Mouse (Mus musculus) gastrocnemius, adult 18-20 months (tissue): ENCODE data around the gene Nkpd1. TPM values are rescaled to one million over a fixed set of nuclear protein-coding genes. Genes with fewer than 3 reads are reported as not detected.

Source experiments
- DNase-seq: peaks from one replicate; pipeline ENCODE4 v3.0.0; 2021; ENCODE audit warnings: low spot score
- long read RNA-seq, 2 experiments: library from polyadenylated mRNA; stranded (forward); transcript quantifications; one replicate each; pipeline ENCODE4 v2.0.0; 2021
- total RNA-seq, 2 experiments: library from RNA; stranded (reverse); gene quantifications; 2 replicates each; pipeline ENCODE4 v1.2.3; 2021

Nkpd1 gene
- not detected for total RNA-seq
- long read RNA-seq, experiment 1, result 0 reads
- long read RNA-seq, experiment 2, result 0 reads

DNA sequence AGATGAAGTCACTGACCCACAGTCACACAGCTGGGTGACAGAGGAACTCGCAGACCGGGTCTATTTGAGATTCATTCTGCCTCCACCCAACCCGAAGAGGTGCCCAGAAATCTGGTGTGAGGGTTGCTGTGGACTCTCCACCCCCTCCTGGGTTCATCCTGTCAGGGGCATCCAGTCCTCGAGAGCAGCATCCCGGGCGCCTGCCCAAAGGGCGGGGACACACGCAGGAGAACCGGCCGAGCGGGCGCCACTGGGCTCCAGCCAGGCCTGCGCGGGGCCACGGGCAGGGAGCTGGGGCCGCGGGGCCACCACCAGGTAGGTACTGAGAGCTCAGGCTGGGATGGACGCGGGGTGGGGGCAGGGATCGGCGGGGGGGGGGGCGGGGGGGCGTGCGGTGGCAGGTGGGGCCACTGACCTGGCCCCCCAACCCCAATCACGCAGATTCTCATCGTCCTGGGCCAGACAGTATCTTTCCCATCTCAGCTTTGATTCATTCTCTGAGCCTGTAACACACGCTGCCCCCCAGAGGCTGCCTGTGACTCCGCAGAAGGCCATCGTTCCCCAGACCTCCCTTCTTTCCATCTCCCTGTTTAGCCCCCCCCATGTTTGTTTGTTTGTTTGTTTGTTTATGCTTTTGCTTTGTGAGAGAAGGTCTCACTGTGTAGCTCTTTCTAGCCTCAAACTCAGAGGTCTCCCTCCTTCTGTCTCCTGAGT is at the start of gene Nkpd1:
Gene Nkpd1 (plus strand): TSS at position 187 of the 714 bp plus-strand sequence.
- DNase-seq, result no peak

DNA sequence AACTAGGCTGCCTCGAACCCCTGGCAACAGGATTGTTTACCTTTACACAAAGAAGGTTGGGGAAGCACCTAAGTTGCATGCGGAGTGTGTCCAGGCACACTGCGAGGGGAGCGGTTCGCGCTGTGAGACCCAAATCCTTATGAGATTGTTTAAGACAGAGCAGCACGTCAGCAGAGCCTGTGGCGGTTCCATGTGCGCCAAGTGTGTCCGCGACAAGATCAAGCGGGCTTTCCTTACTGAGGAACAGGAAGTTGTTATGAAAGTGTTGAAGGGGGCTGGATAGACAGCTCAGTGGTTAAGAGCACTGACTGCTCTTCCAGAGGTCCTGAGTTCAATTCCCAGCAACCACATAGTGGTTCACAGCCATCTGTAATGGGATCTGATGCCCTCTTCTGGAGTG is 49.4 kb upstream of the Nkpd1 start:
- DNase-seq, result no peak

DNA sequence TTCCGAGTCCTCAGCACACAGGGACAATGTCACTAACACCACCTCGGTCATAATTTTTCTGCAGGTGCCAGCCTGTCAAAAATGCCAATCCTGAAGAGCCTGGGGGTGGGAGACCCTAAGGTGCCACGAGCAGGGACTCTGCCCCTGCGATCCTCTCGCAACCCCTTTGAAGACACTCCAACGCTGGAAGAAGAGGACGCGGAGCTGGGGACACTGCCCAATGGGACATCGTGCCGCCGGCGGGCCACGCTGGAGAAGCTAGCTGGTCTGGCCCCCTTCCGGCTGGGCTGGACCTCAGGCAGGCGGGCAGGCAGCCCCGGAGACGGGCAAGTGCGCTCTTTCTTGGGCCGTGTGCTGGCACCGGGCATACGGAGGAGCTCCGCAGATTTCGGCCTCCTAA is 48.2 kb upstream of the Nkpd1 start:
- DNase-seq, result no peak

DNA sequence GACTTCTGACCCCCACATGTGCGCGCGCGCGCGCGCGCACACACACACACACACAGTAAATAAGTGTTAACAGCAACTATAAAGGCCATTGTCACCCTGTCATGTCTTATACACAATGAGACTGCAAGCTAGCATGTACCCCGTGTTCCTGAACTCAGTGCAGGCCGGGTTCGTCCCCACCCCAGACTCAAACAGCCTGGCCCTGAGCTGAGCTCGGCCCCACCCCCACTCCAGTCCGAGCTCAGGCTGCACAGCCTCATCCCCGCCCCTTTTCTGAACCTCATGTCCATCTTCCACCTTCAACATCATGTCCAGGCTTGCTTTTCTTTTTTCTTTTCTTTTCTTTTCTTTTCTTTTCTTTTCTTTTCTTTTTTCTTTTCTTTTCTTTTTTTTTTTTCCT is 47.3 kb upstream of the Nkpd1 start:
- no peak for DNase-seq

DNA sequence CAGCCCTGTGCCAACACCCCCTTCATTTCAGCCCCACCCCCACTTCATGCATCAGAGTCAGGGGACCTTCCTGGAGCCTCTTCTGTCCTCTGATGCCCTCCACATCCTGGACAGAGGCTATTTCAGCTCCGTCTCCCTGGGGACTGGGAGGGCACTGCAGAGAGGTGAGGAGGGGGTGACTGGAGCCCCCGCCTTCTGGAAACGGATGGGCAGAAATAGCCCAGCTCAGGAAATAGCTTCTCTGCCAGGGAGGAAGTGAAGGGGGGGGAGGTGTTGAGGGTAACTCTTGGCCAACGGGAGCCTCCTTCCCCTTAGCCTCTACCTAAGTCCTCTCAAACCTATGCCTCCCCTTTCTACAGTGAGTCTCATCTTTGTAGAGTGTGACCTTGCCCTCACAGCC is 45.2 kb upstream of the Nkpd1 start:
- no peak for DNase-seq

DNA sequence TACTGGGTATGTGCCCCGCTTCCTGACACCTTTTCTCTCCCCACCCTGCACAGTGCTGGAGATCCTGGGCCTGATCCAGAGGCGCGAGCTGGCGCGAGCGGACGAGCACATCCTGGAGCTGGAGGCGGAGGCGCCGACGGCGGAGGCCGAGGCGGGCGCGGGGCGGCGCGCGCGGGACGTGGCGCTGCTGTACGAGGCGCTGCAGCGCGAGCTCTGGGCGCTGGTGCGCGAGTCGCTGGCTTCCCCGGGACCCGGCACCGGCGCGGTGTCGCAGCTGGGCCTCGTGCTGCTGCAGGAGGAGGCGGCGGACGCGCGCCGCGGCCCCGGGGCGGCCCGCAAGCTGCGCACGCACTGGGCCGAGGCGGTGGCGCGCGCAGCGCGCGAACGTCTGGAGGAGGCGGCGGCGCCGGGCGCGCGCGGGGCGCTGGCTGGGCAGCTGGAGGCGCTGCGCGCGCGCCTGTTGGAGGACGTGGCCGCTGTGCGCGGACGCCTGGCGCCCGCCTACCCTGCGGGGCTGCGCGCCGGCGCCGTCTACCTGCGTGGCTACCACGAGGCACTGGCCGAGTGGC is 43.7 kb upstream of the Nkpd1 start:
- peak; percentile 30 for DNase-seq

DNA sequence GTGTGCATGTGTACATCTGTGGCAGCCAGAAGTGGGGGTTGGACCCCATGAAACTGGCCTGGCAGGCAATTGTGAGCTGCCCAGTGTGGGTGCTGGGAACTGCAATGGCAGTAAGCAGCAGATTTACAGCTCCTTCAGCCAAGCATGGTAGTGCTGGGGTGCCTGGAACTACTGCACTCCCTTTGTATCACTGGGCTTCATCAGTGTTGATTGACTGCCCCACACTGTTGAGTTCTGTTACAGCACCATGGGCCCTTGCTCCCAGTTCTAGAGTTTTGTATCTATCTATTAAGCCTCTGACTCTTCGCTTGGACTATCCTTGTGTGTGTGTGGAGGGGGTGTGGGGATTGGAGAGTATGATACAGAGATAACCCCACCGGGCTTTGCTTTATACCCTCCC is 40.6 kb upstream of the Nkpd1 start:
- DNase-seq, result no peak

DNA sequence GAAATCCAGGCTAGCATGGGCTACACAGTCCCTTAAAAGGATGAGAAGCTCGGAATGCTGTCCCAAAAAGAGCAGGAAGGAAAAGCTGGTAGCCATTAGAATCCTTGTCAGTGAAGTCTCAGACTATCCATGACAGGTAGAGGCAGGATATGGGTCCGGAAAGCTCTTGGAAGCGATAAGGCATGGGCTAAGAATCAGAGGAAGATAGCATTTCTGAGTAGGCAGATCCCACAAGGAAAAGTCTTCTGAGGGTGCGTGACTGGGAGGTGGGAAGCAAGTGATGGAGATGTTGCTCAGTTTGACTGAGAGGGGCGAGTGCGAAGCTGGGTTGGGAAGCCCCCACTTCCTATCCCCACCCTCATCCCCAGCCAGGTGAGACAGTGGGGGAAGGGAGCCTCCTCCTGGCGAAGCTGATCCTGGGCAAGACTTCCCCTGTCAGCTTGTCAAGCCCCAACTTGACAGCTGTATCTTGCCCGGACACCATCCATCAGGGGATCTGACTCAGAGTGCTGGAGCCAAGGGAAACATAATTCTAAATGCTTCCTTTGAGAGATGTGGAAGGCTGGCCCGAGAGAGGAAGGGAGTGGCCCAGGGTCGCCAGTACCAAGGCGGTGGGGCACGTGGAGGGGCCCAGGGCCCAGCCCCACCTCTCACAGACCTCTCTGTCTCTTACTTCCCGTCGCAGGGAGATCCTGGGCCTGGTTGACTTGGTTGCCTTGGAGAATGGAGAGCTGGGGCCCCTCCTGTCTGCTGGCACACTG is 39.8 kb upstream of the Nkpd1 start:
- no peak for DNase-seq

DNA sequence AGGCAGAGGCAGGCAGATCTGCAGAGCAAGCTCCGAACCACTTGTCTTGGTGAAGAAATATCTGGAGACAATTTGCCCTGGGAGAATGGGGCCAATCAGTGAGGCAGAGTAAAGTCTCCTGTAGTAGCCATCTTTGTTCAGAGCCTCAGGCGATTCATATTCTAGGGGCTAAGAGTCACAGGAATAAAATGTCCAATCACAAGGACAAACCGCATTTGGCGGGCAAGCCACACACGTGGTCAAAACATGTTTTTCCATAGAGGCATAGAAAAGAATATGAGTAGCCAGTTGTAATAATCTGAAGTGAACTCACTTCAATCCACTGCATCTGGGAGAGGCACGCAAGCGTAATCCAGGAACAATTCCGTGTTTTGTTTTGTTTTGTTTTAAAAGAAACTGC is 34.4 kb upstream of the Nkpd1 start:
- DNase-seq, result no peak

DNA sequence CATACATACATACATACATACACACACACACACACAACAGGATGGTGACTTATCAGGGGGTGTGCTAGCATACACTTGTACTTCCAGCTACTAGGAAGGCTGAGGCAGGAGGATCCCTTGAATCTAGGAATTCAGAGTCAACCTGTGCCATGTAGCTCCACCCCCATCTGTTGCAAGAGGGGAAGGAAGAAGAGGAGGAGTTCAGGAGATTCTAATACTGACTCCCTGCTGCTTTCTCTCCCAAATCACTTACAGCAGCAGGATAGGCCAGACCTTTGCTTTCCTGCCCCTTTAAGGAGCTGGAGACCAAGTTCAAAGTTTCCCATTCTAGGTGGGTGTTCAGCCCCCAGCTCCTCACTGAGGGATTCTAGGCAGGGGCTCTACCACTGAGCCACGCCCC is 32.1 kb upstream of the Nkpd1 start:
- DNase-seq, result no peak

DNA sequence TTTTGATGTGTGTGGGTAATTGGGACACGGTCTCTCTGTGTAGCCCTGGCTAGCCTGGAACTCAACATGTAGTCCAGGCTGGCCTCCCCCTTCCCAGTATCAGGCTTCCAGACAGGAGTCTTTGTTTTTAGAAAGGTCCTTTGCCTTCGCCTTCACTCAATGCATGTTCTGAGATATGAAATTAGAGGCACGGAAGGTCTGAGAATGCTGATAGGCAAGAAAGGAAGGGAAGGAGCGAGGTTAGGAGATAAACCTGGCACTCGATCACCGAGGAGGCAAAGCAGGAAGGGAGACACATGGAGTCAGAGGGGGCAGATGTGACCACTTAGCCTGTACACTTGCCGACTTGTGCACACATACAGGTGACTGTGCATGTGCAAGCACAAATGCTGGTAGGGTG is 31.1 kb upstream of the Nkpd1 start:
- DNase-seq, result no peak

DNA sequence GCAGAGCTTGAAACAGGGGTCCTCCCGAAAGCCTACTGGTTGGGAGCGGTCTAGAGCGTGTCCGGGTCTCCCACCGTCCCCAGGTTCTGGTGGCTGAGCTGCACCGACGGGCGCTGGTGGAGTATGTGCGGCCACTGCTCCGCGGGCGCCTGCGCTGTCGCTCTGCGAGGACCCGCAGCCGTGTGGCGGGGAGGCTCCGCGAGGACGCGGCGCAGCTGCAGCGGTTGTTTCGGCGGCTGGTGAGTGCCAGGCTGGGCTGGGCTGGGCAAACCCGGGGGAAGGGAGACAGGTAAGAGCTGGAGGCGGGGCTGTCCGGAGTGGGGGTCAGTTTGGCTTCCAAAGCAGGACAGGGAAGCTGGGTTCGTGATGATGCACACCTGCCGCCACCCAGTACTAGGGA is 28.1 kb upstream of the Nkpd1 start:
- DNase-seq, result no peak

DNA sequence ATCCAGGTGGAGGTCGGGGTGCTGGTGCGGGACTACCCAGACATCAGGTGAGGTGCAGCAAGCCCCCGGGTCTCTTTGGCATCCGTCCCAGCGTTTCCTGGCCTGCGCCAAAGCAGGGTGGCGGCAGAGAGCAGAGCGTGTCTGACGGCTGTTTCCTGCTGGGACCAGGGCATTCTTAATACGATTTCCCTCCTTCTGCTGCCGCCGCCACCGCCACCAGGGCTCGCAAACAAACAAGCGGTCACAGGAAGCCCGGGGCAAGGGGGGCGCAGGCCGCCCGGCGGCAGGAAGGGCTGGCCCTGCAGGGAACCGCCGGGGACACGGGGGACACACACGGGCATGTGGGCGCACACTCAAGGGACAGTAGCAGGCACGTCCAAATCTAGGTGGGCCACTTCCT is 25.9 kb upstream of the Nkpd1 start:
- peak; percentile 8 for DNase-seq

DNA sequence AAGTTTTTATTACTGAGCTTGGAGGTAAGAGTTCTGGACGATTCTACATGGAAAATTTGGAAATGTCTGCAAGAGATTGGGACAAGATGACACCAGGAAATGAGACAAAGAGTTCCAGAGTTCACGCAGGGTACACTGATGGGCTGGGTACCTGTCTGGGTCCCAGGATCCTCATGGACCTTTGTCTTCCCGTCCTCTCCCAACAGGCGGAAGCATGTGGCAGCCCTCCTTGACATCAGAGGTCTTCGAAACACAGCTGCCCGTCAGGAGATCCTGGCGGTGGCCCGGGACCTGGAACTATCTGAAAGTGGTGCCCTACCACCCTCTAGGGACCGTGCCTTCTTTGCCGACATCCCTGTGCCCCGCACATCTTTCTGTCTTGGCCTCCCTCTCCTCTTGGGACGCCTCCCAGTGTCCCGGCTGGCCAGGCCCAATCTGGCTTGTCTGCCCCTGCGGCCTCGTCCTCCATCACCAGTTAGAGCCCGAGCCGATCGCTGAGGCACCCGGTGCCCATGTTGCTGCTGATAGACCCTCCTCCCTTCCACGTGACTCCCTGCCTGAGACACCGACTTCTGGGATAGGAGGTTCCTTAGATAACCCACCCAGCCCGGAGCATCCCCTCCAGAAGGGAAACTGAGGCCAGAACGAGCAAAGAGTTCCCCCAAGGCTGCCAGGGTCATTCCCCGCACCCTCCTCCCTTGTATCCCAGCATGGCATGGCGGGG is 22.7 kb upstream of the Nkpd1 start:
- DNase-seq, result no peak

DNA sequence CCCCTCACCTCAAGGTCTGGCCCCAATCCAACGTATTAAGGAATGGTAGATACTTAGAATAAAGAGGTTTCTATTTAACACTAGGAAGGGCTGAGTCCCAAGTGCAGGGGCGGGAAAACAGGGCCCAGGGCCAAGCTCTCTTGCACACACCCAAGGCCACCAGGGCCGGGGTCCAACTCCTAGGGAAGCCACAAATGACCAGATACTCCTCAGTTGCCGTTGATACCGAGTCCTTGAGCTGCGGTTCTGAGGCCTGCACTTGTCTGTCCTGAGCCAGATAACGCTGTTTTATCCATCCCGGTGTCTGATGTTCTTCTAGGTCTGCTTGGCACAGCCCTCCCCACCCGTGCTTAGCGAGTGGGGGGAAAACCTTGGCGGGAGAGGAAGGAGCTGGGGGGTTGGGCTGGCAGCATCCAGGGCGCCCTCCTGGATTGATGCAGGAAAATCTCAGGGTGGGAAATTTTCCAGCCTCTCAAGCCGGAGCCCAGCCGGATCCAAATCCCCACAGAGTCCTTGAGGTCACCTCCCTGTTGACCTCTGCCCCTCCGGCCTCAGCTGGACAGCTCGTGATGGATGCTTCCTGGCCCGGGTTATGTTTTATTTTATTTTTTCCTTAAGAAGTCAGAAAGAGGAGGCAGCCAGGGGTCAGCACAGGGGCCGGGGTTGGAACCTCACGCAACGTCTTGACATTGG is 22.0 kb upstream of the Nkpd1 start:
- no peak for DNase-seq

DNA sequence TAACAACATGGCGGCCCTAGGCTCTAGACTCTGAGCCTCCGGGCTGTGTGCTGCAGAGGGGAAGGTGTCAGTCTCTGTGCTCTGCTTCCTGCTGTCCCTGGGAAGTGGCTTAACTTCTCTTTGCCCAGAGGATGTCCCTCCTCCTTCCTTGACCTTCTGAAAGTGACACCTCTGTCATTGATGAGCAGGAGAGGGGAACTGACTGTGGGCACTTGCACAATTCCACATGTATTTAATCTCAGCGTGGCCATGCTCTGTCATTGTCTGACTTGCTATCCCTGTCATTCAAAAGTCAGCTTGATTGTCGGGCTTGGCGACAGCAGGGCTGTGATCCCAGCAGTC is 21.5 kb upstream of the Nkpd1 start:
- no peak for DNase-seq

DNA sequence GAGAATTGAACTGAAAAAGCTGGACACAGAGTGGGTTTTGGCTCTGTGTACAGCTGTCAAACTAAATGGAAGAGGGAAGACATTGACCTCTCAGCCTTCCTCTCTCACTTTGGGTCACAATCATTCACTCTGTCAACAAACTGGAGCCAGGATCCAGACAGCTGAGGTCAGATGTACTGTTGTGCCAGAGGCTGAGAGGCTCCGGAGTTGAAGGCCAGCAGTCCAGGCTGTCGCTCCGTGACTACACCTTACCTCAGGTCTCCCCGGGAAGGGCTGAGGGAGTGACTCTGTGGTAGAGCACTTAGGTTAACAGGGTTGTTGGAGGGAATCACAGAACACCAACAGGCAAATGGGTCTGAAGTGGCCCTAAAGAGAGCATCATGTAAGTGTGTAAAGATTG is 19.3 kb upstream of the Nkpd1 start:
- no peak for DNase-seq

DNA sequence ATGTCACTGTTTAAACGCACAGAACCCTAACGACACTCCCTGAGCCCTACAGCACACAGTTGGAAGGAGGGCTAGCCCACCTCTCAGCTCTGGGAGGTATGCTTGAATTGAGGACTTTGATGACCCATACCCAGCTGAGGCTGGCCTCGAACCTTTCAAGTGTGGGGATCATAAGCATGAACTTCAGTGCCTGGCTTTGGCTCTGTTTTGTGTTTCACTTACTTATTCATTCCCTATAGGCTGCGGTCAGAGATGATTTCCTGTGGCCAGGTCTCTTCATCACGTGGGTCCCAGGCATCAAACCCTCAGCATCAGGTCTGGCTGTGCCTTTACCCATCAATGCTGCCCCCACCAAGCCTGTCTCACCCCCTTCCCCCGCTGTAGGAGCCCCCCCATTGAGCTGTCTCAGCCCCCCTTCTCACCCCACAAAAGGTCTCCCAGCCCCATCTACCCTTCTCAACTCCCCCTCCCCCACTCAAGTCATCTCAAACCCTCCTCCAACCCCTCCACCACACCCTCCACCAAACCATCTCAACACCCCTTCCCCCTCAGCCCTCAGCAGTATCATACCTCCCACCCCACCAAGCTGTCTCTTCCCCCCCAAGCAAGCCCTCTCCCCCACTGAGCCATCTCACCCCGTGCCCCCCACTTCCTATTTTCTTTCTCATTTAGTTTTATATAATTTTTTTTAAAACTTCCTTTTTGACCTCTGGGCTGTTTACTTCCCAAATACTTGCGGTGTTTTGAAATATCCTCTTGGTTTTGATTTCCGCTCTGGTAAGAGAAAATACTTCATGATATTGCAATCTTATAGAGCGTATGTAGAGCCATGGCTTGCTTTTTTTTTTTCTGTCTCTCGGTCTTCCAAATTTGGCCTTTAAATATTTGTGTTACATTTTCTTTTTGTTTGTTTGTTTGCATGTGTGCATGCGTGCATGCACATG is 16.9 kb upstream of the Nkpd1 start:
- DNase-seq, result no peak

DNA sequence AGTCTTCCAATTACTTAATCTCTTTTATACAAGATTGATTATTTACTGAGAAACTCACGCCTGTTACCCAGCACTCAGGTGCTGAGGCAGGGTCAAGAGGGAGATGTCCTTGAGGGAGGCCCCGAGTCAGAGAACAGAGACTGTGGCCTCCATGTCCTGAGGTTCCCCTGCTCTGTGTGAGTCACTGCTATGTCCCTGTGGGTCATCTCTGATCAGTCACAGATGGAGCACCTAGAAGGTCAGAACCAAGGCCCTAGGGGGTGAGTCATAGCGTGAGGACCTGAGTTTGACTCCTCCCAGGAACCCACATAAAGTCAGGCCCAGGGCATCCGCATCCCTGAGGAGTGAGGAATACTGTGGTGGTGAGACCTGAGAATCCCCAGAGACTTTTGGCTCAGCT is 16.0 kb upstream of the Nkpd1 start:
- DNase-seq, result no peak

DNA sequence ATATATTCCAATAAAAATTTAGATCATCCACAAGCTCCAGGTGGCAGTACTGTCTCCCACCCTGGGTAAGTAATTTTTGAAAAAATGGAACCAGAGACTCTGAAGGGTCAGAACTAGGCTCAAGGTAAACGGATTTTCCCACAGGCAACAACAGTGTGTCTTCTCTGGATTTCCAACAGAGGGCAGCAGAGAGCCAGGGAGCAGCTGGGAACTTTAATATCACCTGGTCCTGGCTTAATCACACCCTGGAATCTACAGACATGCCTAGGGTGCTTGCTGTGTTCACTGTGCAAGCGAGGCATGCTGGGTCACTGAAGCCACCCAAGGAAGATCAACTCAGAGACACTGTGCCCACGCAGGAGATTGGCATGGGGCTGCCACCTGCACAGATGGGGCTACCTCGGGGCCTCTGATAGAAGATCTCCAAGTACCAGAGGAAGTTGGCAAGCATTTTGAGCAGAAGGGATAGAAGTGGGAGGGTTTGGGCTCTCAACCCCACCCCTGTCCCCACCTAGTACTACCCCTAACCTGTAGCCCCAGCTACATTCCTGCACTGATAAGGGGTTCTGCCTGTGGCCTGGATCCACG is 14.1 kb upstream of the Nkpd1 start:
- DNase-seq, result peak; percentile 62
